Mouse (Mus musculus) intestine, postnatal 0 days (tissue): ENCODE data around the gene Bahd1. TPM values are rescaled to one million over a fixed set of nuclear protein-coding genes. Genes with fewer than 3 reads are reported as not detected.

ENCODE experiments used
- ATAC-seq: fragments of 200-750 bp; cut with Nextera tagmentation; 2 replicates; pipeline ENCODE4 v1.8.0; 2017; ENCODE audit warnings: mild to moderate bottlenecking, moderate TSS enrichment, moderate library complexity
- H3K27ac ChIP-seq: fragments of 300-500 bp; sonication (generic); 2 replicates; pipeline ENCODE4 v1.5.1; 2014; ENCODE audit warnings: mild to moderate bottlenecking, low read depth, low read length, moderate library complexity
- H3K27me3 ChIP-seq: fragments of 300-500 bp; sonication (generic); replicated peaks from 2 replicates; pipeline ENCODE4 v1.6.1; 2014; ENCODE audit warnings: low read length, mixed read lengths; ENCODE audit not compliant: control insufficient read depth, insufficient read depth
- H3K36me3 ChIP-seq: fragments of 300-500 bp; sonication (generic); 2 replicates; pipeline ENCODE4 v1.6.1; 2014; ENCODE audit warnings: mild to moderate bottlenecking, moderate library complexity; ENCODE audit not compliant: control insufficient read depth, insufficient read depth
- H3K4me1 ChIP-seq: fragments of 300-500 bp; sonication (generic); replicated peaks from 2 replicates; pipeline ENCODE4 v1.6.1; 2014; ENCODE audit warnings: antibody characterized with exemption, low read length, mixed read lengths; ENCODE audit not compliant: control insufficient read depth, insufficient read depth
- H3K4me2 ChIP-seq: fragments of 300-500 bp; sonication (generic); replicated peaks from 2 replicates; pipeline ENCODE4 v1.6.1; 2014; ENCODE audit warnings: low read depth, mild to moderate bottlenecking, moderate library complexity
- H3K4me3 ChIP-seq: fragments of 300-500 bp; sonication (generic); 2 replicates; pipeline ENCODE4 v1.5.1; 2014; ENCODE audit warnings: low read depth, low read length
- H3K9ac ChIP-seq: fragments of 300-500 bp; sonication (generic); 2 replicates; pipeline ENCODE4 v1.6.1; 2014; ENCODE audit warnings: mild to moderate bottlenecking, low read depth, low read length
- H3K9me3 ChIP-seq: fragments of 300-500 bp; sonication (generic); 2 replicates; pipeline ENCODE4 v1.6.1; 2016; ENCODE audit warnings: mixed run types; ENCODE audit not compliant: control insufficient read depth
- CTCF ChIP-seq: sonication (generic); IDR thresholded peaks from 2 replicates; pipeline ENCODE4 v1.5.1; 2016; ENCODE audit warnings: low read depth, mild to moderate bottlenecking, control low read depth, antibody characterized with exemption, moderate library complexity
- WGBS: fragments of 180-500 bp; shearing (Covaris S2); extraction: QIAGEN DNeasy Blood & Tissue Kit; methylation state at CpG from one replicate; pipeline ENCODE4 v1.1.7; 2014; 5-methylcytosine and 5-hydroxymethylcytosine counted together
- polyA plus RNA-seq: library from polyadenylated mRNA; unstranded; fragments of >200 nt; fragmentation: Nextera tagmentation; extraction: Ambion mirVana; gene quantifications from 2 replicates; pipeline ENCODE4 v1.2.1, GENCODE M21; 2015

The Bahd1 gene
- polyA plus RNA-seq, 1 experiment from 2014 or later, result 6.1 TPM

DNA sequence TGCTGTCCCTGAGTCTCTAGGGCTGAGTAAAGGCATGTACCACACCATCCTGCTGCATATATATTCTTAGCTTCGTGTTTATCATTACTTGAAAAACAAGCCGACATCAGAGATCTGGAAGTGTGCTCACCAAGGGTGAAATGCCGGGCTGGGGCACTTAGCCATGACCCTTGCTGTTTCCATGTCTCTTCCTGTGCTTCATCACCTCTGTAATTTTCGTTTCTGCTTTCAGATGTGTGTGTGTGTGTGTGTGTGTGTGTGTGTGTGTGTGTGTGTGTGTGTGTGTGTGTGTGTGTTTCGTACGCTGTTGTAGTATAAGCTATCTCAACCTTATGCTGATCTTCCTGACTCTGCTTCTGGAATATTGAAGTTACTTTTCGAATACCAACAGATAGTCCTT, 41.2 kb downstream of the Bahd1 start:
- no peak overlapping the region for H3K27ac ChIP-seq

DNA sequence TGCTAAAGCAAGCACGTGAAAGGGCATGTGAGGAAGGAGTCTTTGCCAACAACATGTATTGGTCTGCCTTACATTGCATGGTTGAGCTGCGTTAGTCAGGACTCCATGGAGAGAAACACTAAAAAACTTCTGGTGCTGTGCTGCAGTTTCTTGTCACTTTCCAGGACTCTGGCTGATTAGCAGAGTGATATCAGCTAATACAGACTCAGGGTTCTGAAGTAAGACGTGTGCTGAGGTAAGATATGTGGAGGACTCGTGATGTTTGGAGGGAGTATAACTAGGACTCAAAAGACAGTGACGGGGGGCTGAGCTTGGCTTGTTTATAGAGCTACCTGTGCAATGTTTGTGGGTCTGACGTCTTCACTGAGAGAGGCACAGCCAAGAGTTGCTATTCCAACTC, 43.1 kb downstream of the Bahd1 start:
- H3K4me3 ChIP-seq, result no peak overlapping the region
- H3K4me1 ChIP-seq, result no peaks in the 10 kb centered on the region
- 86% methylated on average over 6 of the region's 6 CpGs for WGBS
- H3K36me3 ChIP-seq, result no peaks in the 10 kb centered on the region
- no peak for TF ChIP-seq CTCF
- no peak overlapping the region for H3K9ac ChIP-seq
- H3K4me2 ChIP-seq, result no peak overlapping the region
- no peaks in the 10 kb centered on the region for H3K27me3 ChIP-seq
- ATAC-seq, result no peak
- no peaks in the 10 kb centered on the region for H3K9me3 ChIP-seq
- H3K27ac ChIP-seq, result no peak overlapping the region

More for the DNA sequence above, 41.2 kb downstream of the Bahd1 start:
- ATAC-seq, result no peak
- no peak for TF ChIP-seq CTCF
- H3K4me1 ChIP-seq, result no peaks in the 10 kb centered on the region
- H3K4me3 ChIP-seq, result no peak overlapping the region
- H3K9me3 ChIP-seq, result no peaks in the 10 kb centered on the region
- 67% methylated on average over 7 of the region's 7 CpGs for WGBS
- H3K36me3 ChIP-seq, result no peaks in the 10 kb centered on the region
- H3K4me2 ChIP-seq, result no peak overlapping the region
- no peak overlapping the region for H3K9ac ChIP-seq
- 0 out of 2 replicates have a peak, but pooled peaks cover 3% of the 10 kb centered on the region for H3K27me3 ChIP-seq

DNA sequence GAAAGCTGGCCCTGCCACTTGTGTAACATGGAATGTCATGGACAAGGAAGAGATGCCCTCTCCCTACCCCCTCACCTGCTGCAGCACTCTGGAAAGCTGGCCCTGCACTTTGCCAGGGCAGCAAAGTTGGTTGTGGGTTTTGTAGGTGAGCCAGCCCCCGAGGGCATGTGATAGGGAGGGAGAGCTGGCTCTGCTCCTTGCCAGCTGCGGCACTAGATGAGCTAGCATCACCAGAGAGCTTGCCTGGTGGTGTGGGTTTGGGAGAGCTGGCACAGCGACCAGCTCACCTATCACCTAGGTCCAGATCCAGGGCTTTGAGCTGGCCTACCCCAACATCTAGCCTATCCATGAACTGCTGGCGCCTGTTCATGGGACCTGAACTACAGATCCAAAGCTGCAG, 48.6 kb downstream of the Bahd1 start:
- no peak for TF ChIP-seq CTCF
- Histone ChIP-seq H3K27ac (no peak overlapping the region), H3K4me1 (no peaks in the 10 kb centered on the region), H3K9ac (no peak overlapping the region), H3K4me3 (no peak overlapping the region), H3K27me3 (no peaks in the 10 kb centered on the region), H3K9me3 (no peaks in the 10 kb centered on the region), H3K4me2 (no peak overlapping the region), H3K36me3 (no peaks in the 10 kb centered on the region)
- ATAC-seq, result no peak
- 82% methylated on average over 4 of the region's 4 CpGs for WGBS

DNA sequence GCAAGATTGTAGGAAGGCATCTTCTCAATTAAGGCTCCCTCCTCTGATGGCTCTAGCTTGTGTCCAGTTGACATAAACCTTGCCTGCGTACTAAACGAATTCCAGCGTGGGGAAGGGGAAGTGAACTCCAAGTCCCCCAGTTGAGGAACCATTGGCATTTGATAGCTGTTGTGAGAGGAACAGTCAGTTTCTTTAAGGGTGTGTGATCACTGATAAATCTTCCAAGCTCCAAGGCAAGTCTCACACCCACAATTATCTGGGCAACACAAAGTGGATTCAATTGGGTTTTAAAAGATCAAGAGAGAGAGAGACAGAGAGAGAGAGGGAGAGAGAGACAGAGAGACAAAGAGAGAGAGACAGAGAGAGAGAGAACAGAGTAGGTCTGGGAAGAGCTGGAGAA, 49.5 kb downstream of the Bahd1 start:
- H3K4me3 ChIP-seq, result no peak overlapping the region
- H3K4me2 ChIP-seq, result no peak overlapping the region
- no peak overlapping the region for H3K9ac ChIP-seq
- no peak for TF ChIP-seq CTCF
- no peaks in the 10 kb centered on the region for H3K4me1 ChIP-seq
- 58% methylated on average over 3 of the region's 3 CpGs for WGBS
- H3K27me3 ChIP-seq, result no peaks in the 10 kb centered on the region
- no peak for ATAC-seq
- no peaks in the 10 kb centered on the region for H3K9me3 ChIP-seq
- H3K27ac ChIP-seq, result no peak overlapping the region
- H3K36me3 ChIP-seq, result no peaks in the 10 kb centered on the region

DNA sequence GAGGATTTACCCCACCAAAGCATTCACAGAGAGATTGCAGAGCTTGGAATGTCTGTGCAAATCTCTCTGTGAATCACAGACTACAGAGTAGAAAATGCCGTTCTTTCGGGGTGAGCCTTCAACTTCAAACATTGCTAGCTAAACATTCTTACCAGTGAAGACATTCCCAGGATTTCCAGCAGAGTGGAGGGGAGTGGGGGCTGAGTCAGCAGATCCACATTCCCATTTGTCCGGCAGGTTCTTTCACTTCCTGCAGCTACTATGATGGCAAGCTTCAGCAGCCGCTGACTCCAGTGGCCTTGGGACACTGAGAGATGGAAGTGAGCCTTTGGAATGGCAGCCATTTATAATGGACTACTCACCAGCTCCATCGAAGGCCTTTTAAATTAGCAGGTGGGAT, 56.3 kb downstream of the Bahd1 start:
- WGBS, result 53% methylated on average over 5 of the region's 5 CpGs
- no peak for ATAC-seq
- no peaks in the 10 kb centered on the region for H3K9me3 ChIP-seq

DNA sequence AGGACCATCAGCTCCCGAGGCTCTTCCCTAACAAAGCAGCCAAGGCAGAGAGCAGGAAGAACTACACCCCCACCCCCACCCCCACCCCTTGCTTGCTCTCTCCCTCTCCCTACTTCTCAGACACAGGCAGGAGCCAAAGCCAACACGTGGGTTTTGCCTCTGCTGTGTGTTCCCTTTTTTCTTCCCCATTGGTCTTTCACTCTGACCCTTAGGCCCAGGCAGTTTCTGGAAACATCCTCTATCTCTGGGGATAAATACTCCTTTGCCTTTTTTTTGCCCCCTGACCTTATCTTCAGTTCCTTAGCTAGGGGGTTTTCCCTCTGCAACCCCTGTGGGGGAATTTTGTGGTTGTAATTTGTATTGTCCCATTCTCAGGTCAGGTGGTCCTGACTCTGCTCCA, 59.5 kb downstream of the Bahd1 start:
- Histone ChIP-seq H3K4me1 (no peaks in the 10 kb centered on the region), H3K9ac (no peak overlapping the region), H3K9me3 (no peaks in the 10 kb centered on the region), H3K27ac (no peak overlapping the region), H3K27me3 (no peaks in the 10 kb centered on the region), H3K4me3 (no peak overlapping the region), H3K4me2 (no peak overlapping the region), H3K36me3 (no peaks in the 10 kb centered on the region)
- WGBS, result 30% methylated on average over 2 of the region's 2 CpGs
- TF ChIP-seq CTCF, result no peak
- ATAC-seq, result no peak

More for the DNA sequence above, 56.3 kb downstream of the Bahd1 start:
- Histone ChIP-seq H3K4me1 (no peaks in the 10 kb centered on the region), H3K27ac (no peak overlapping the region), H3K27me3 (no peaks in the 10 kb centered on the region), H3K9ac (no peak overlapping the region), H3K4me2 (no peak overlapping the region), H3K4me3 (no peak overlapping the region), H3K36me3 (no peaks in the 10 kb centered on the region)
- no peak for TF ChIP-seq CTCF

DNA sequence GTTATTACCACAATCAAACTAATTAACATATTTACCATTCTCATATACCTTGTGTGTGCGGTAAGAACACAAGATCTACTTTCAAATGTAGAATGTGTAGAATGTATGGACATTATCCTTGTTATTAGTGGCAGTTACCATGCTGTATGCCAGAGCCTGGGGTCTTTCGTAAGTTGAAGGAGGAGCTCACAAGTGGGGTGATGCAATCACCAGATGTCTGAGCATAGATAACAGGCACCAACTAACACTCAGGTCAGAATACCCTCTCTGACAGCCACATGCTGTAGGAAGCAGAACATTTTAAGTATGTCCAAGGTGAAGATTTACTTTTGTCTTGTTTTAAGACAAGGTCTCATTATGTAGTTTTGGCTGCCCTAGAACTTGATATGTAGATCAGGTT, 60.2 kb downstream of the Bahd1 start:
- TF ChIP-seq CTCF, result no peak
- Histone ChIP-seq H3K9ac (no peak overlapping the region), H3K27ac (no peak overlapping the region), H3K27me3 (no peaks in the 10 kb centered on the region), H3K9me3 (no peaks in the 10 kb centered on the region), H3K36me3 (no peaks in the 10 kb centered on the region), H3K4me3 (no peak overlapping the region), H3K4me1 (no peaks in the 10 kb centered on the region), H3K4me2 (no peak overlapping the region)
- ATAC-seq, result no peak
- WGBS, result 75% methylated on average over 2 of the region's 2 CpGs
